Mouse (Mus musculus): ENCODE measurements at regions not wholly inside any gene's neighbourhood (a gene's known extent, or its start where the extent isn't known, plus 50 kb on each side); places are given as distances from the start of the nearest gene placed in this dataset.

DNA sequence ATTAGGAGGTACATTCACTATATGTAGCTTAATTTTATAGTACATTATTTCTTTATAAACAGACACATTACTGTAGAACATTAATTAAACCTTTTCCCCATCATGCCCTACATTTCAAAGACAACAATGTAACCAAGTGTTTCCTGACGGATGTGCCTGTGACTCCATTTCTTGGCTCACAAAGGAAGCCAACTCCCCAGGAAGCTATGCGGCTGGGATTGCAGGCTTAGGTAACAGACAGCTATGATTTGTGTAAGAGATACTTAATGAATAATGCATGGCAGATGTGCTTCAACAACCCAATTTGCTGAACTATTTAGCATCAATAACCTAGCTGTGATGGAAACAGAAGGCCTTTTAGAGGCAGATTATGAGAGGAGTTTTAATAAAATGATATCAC, 430.1 kb downstream of the Rps29 start:
- Histone ChIP-seq H3K4me3 (ENCODE audit: insufficient read depth, low read length) (no peak overlapping the region), H3K4me1 (ENCODE audit: control insufficient read depth, insufficient read depth, low read length) (no peaks in the 10 kb centered on the region), H3K27ac (ENCODE audit: insufficient read depth, low read length) (no peak overlapping the region)
- TF ChIP-seq CTCF (IDR thresholded peaks at IDR 0.05; ENCODE audit: borderline replicate concordance, insufficient read depth, low read length), result no peak
- no peak for TF ChIP-seq POLR2A (IDR thresholded peaks at IDR 0.05; ENCODE audit: low read depth, low read length)

DNA sequence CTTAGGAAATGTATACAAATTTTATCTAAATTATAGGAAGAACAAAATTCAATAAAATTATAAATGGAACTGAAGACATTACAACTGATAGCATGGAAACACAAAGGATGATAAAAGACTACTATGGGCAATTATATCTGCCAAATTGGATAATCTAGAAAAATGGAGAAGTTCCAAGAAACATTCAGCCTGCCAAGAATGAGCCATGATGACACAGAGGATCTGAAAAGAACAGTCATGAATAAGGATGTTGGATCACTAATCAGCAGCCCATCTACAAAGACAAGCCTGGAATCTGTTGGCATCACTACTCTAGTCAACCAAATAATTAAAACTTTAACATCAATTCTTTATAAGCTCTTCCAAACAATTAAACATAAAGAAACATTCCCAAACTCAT, 440.0 kb downstream of the Rps29 start:
- H3K4me3 ChIP-seq (ENCODE audit: insufficient read depth, low read length), result no peak overlapping the region
- no peak overlapping the region for H3K27ac ChIP-seq (ENCODE audit: insufficient read depth, low read length)
- H3K4me1 ChIP-seq (ENCODE audit: control insufficient read depth, insufficient read depth, low read length), result no peaks in the 10 kb centered on the region
- TF ChIP-seq CTCF (IDR thresholded peaks at IDR 0.05; ENCODE audit: borderline replicate concordance, insufficient read depth, low read length), result no peak
- TF ChIP-seq POLR2A (IDR thresholded peaks at IDR 0.05; ENCODE audit: low read depth, low read length), result no peak

DNA sequence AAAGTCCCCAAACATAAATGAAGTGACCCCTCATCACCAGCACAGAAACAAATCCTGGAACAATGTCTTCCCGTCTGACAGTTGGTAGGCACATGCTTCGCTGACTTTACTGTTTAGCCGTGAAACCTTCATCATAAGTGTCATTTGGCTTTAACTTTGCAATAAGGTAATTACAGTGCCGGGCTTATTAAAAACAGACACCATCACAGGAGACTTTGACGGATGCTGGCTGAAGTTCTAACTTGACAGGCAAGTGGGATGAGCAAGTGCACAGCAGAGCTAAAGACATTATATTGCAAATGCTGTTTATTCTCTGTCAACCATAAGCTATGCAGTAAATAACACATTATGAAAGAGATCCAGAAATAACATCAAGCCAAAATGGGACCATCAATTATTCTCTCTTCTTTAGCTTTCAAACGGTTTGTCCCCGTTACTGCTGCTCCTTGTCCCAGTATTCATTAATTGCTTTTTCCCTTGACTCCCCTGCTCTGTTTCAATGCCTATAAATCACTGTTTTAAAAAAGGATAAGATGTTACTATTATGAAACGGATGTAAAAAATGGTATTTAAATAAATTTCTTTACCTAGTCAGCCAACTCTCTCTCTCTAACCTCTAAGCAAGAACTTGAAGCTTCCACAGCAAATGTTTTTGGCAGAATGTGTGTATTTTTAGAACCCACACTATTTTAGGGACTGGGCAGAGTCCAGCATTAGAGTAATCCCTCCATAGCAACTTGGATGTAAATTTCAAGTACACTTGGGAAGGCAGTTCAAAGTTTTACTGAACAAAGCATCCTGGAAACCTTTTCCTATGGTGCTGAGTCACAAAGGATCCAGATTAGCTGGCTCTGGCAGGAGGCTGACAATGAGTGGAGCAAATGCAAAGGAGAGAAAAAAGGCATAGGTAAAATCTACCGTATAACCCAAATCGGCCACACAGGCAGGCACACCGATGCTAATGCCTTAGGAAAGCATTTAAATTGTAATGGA, 464.4 kb downstream of the Rps29 start:
- Histone ChIP-seq H3K4me1 (ENCODE audit: control insufficient read depth, insufficient read depth, low read length) (no peaks in the 10 kb centered on the region; the same call in 1 of the 2 replicates), H3K27ac (ENCODE audit: insufficient read depth, low read length) (no peak overlapping the region), H3K4me3 (ENCODE audit: insufficient read depth, low read length) (no peak overlapping the region)
- TF ChIP-seq CTCF (IDR thresholded peaks at IDR 0.05; ENCODE audit: borderline replicate concordance, insufficient read depth, low read length) (no peak), POLR2A (IDR thresholded peaks at IDR 0.05; ENCODE audit: low read depth, low read length) (no peak)

DNA sequence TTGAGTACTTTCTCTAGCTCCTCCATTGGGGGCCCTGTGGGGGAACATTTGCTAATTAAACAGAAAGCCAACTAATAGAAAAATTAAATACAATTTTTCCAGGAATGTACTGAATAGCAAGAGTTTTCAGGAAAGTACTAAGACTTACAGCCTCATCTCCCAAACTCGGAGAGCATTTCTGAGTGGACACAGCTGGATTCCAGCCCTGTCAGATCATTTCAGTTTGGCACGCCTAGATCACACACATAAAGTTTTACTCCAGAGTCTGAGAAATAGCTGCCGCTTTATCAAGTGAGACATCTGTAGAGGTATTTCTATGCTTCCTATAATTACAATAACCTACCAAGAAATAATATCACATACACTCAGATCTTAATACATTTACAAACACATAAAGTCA, 470.7 kb downstream of the Rps29 start:
- no peaks in the 10 kb centered on the region; the same call in 1 of the 2 replicates for H3K4me1 ChIP-seq (ENCODE audit: control insufficient read depth, insufficient read depth, low read length)
- TF ChIP-seq POLR2A (IDR thresholded peaks at IDR 0.05; ENCODE audit: low read depth, low read length) (no peak), CTCF (IDR thresholded peaks at IDR 0.05; ENCODE audit: borderline replicate concordance, insufficient read depth, low read length) (no peak)
- H3K27ac ChIP-seq (ENCODE audit: insufficient read depth, low read length), result peak overlapping the region; percentile 40; the same call in 1 of the 2 replicates
- H3K4me3 ChIP-seq (ENCODE audit: insufficient read depth, low read length), result no peak overlapping the region

DNA sequence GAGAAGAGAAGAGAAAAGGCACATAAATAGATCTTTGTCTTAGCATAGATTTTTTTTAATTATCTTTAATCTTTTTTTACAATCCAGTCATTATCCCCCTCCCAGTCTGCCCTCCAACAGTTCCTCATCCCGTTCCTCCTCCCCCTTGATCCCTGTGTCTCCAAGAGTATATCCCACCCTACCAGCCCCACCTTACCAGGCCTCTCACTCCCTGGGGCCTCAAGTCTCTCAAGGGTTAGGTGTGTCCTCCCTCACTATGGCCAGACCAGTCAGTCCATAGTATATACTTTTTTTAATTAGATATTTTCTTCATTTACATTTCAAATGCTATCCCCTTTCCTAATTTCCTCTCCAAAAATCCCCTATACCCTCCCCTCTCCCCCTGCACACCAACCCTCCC, 475.1 kb downstream of the Rps29 start:
- Histone ChIP-seq H3K4me1 (ENCODE audit: control insufficient read depth, insufficient read depth, low read length) (no peaks in the 10 kb centered on the region; the same call in 1 of the 2 replicates), H3K4me3 (ENCODE audit: insufficient read depth, low read length) (no peak overlapping the region), H3K27ac (ENCODE audit: insufficient read depth, low read length) (no peak overlapping the region)
- TF ChIP-seq POLR2A (IDR thresholded peaks at IDR 0.05; ENCODE audit: low read depth, low read length) (no peak), CTCF (IDR thresholded peaks at IDR 0.05; ENCODE audit: borderline replicate concordance, insufficient read depth, low read length) (no peak)

DNA sequence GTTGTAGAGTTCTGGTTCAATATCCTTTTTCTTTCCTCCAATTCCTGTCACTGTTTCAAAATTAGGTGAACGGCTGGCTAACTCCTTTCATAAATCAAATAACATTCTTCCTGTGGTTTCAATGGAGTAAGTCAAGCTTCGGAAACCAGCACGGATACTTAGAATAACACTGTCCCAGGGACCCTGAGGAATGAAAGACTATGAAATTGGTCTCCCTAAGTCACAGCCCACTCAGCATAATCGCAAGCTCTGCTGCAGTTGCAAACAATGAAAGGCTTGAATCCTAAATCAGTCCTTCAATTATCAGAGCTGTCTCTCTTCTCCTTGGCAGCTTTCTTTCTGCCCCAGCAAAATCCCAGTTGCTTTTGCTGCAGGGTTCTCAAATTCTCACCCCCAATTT, 475.8 kb downstream of the Rps29 start:
- Histone ChIP-seq H3K27ac (ENCODE audit: insufficient read depth, low read length) (no peak overlapping the region), H3K4me3 (ENCODE audit: insufficient read depth, low read length) (no peak overlapping the region), H3K4me1 (ENCODE audit: control insufficient read depth, insufficient read depth, low read length) (no peaks in the 10 kb centered on the region)
- TF ChIP-seq POLR2A (IDR thresholded peaks at IDR 0.05; ENCODE audit: low read depth, low read length) (no peak), CTCF (IDR thresholded peaks at IDR 0.05; ENCODE audit: borderline replicate concordance, insufficient read depth, low read length) (no peak)

DNA sequence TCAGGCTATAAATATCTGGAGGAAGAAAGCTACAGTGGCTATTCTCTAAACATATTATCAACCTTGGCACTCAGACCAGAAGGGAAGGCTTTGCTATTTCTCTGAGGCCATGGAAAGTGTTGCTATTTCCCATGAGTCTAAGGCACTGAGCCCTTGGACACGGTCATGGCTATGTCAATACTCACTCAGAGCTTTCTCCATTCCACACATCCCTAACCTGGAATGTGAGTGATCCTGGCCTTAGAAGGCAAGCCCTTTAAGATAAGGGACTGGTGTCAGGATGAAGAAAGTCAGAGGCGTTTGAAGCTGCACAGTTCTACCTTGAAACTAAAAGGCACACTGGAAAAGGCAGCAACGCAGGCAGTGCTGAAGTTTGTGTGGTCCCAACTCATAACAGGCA, 478.3 kb downstream of the Rps29 start:
- TF ChIP-seq CTCF (IDR thresholded peaks at IDR 0.05; ENCODE audit: borderline replicate concordance, insufficient read depth, low read length), result no peak
- Histone ChIP-seq H3K4me1 (ENCODE audit: control insufficient read depth, insufficient read depth, low read length) (no peaks in the 10 kb centered on the region), H3K27ac (ENCODE audit: insufficient read depth, low read length) (no peak overlapping the region), H3K4me3 (ENCODE audit: insufficient read depth, low read length) (no peak overlapping the region)

DNA sequence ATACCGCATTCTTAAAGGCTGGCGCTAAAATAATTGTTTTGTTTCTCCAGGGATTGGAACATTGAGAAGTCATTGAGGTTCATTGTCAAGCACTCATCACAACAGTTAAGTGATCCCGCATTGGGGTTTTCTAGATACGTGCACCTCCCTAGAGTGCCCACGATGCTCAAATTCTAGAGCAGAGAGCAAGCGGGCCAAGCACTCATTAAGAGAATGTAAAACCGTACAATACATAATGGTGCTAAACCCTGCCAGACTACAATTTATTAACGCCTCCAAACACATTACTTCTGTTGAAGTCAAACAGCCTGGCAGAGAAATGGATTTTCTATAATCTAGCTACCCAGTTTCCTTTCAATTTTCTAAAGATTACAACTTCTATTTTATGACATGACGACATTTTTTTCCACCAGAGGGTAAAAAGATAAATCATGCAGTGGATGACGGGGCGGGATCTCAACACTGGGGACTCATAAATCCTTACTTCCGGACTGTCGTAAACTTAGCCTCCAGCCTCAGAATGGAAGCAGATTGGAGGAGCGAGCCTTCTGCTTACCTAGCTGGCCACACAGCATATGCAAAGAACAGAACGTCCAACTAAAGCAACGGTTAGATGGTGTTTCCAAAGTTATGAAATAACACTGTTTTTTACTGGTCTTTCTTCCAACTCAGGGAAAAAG, 482.8 kb downstream of the Rps29 start:
- Histone ChIP-seq H3K27ac (ENCODE audit: insufficient read depth, low read length) (no peak overlapping the region), H3K4me1 (ENCODE audit: control insufficient read depth, insufficient read depth, low read length) (peaks cover 8% of the 10 kb centered on the region), H3K4me3 (ENCODE audit: insufficient read depth, low read length) (no peak overlapping the region)
- TF ChIP-seq POLR2A (IDR thresholded peaks at IDR 0.05; ENCODE audit: low read depth, low read length) (no peak), CTCF (IDR thresholded peaks at IDR 0.05; ENCODE audit: borderline replicate concordance, insufficient read depth, low read length) (no peak)

DNA sequence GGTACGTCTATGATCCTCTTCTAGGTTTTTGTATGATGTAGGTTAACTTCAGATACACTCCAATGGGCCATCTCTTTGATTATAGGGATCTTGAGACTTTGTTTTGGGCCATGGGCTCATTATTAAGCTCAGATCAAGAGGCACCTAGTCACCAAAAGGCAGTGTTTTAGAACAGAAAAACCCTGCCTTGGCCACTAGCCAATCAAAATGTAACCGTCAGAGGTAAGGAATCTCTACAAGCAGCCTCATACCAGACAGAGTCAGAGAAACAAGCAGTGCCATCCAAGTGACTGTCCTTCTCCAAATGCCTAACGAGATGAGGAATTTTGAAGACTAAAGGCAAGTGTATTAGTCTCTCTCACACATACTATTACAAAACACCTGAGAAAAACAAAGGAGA, 487.0 kb downstream of the Rps29 start:
- H3K27ac ChIP-seq (ENCODE audit: insufficient read depth, low read length), result no peak overlapping the region
- no peak overlapping the region for H3K4me3 ChIP-seq (ENCODE audit: insufficient read depth, low read length)
- TF ChIP-seq POLR2A (IDR thresholded peaks at IDR 0.05; ENCODE audit: low read depth, low read length), result no peak
- no peak for TF ChIP-seq CTCF (IDR thresholded peaks at IDR 0.05; ENCODE audit: borderline replicate concordance, insufficient read depth, low read length)
- peaks cover 8% of the 10 kb centered on the region for H3K4me1 ChIP-seq (ENCODE audit: control insufficient read depth, insufficient read depth, low read length)
